Mouse (Mus musculus): ENCODE measurements around the gene Btd. TPM values are rescaled to one million over a fixed set of nuclear protein-coding genes. Genes with fewer than 3 reads are reported as not detected.
A peak's percentile ranks its signal among the peaks of the same experiment; 100 is the strongest.

Btd gene
- polyA plus RNA-seq, 2 experiments: 7.6 to 8.8 TPM

DNA sequence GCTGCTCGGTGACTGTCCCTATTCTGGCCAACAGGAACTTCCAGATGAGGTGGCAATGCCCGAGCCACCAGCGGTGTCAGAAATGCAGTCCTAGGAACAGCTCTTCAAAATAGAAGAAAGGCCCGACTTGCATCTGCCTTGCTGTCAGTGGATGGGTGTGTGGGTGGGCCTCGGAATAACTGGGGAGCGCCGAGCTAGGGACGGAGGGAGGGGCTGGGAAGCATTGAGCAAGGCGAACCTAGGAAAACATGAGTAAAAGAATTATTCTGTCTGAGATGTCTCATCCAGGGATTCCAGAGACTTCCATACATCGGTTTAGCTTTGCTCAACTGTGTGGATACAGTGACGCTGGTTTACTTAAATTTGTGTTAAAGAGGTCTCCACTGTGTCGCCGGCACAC lies 27.5 kb downstream of the Btd start:
- TF ChIP-seq CTCF (IDR thresholded peaks at IDR 0.05; ENCODE audit: low read depth): no peak
- no peak for TF ChIP-seq EP300 (IDR thresholded peaks at IDR 0.05; ENCODE audit: low read depth)
- no peaks in the 10 kb centered on the region for H3K27me3 ChIP-seq (ENCODE audit: control insufficient read depth, insufficient read depth, low read length)
- H3K4me2 ChIP-seq (ENCODE audit: low read depth): no peak overlapping the region
- 68% methylated on average over 13 of the region's 13 CpGs for WGBS (ENCODE audit: insufficient replicate concordance)
- no peak overlapping the region for H3K27ac ChIP-seq
- H3K9ac ChIP-seq (replicated peaks): no peak overlapping the region
- no peaks in the 10 kb centered on the region for H3K9me3 ChIP-seq (ENCODE audit: control insufficient read depth, low read length)
- H3K36me3 ChIP-seq (replicated peaks; ENCODE audit: control insufficient read depth, insufficient read depth, low read depth): no peaks in the 10 kb centered on the region
- H3K4me3 ChIP-seq (ENCODE audit: insufficient read depth in 1 of 2, low read depth in 2 of 2, low read length in 2 of 2): no peak overlapping the region
- DNase-seq (ENCODE audit: low read depth in 3 of 3, low spot score in 3 of 3): no peak
- H3K4me1 ChIP-seq (replicated peaks; ENCODE audit: control insufficient read depth in 2 of 2, insufficient read depth in 2 of 2, low read length in 1 of 2): peaks cover 0 to 29% of the 10 kb centered on the region in 2 experiments; a peak in 2 of 4 replicates
- no peak for ATAC-seq (ENCODE audit: insufficient read depth)

DNA sequence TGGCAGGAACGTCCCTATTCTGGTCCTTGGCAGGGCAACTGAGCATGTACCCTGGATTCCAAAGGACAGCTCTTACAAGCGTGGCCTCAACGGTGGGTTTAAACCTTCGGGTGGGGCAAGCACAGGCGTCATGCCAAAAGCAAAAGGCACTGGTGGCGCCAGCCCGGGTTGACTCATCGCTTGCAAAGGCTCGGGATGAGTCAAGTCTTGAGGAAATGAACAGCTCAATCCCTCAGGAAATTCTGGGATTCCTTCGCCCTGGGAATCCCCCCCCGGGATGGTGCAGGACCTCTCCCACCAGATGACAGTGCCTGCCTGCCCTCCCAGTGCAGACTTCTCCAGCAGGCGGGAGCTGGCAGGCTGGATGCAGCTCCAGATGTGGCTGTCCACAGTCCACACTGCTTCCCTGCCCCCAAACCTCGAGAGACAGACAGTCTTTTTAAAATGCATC lies 28.4 kb downstream of the Btd start:
- H3K27ac ChIP-seq: no peak overlapping the region

DNA sequence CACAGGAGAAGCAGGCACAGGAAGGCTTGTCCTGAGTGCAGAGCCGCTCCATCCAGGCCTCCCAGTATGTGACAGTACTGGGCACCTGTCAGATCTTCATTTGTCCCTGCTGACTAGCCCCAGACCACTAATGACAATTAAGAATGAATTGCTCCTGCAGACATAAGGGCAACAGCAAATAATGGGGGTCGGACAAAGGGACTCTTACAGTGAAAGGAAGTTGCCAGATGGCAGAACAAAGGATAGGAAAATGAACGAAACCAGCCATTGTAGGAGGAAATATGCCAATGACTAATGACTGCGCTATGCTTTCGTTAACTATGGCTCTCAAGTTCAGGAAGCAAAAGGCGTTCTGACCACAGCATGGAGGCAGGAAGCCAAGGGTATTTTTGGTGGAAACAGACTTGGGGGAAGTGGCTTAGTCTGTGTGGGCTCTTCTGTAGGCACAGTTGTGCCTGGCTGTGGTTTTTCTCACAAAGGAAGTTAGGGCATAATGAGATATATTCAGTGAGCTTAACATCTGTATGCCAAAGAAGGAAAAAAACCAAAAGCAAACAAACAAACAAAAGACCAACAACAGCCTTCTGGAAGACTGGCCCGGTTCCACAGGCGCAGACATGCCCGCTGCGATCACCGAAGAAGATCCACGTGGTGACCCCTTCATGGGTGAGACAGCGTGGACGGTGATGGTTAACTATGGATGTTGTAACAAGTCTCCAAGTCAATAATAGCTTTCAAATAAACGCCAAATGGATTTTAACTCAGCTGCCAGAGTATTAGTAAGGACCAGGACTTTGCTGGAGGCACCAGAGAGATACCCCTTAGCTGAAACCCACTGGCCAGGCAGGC lies 29.0 kb downstream of the Btd start:
- Histone ChIP-seq H3K9me3 (ENCODE audit: control insufficient read depth, low read length) (no peaks in the 10 kb centered on the region), H3K9ac (replicated peaks) (no peak overlapping the region), H3K4me2 (ENCODE audit: low read depth) (0 out of 2 replicates have a peak overlapping the region, but pooled peaks have one; percentile 22), H3K27ac (no peak overlapping the region), H3K4me3 (ENCODE audit: insufficient read depth in 1 of 2, low read depth in 2 of 2, low read length in 2 of 2) (no peak overlapping the region), H3K36me3 (replicated peaks; ENCODE audit: control insufficient read depth, insufficient read depth, low read depth) (no peaks in the 10 kb centered on the region), H3K4me1 (replicated peaks; ENCODE audit: control insufficient read depth in 2 of 2, insufficient read depth in 2 of 2, low read length in 1 of 2) (peaks cover 0 to 16% of the 10 kb centered on the region in 2 experiments; a peak in 2 of 4 replicates), H3K27me3 (ENCODE audit: control insufficient read depth, insufficient read depth, low read length) (no peaks in the 10 kb centered on the region)
- TF ChIP-seq EP300 (IDR thresholded peaks at IDR 0.05; ENCODE audit: low read depth) (no peak), CTCF (IDR thresholded peaks at IDR 0.05; ENCODE audit: low read depth) (no peak)
- DNase-seq (ENCODE audit: low read depth in 3 of 3, low spot score in 3 of 3) (no peak), ATAC-seq (ENCODE audit: insufficient read depth) (no peak)
- 27% methylated on average over 15 of the region's 15 CpGs for WGBS (ENCODE audit: insufficient replicate concordance)

More for the DNA sequence above, 28.4 kb downstream of the Btd start:
- H3K4me3 ChIP-seq (ENCODE audit: insufficient read depth in 1 of 2, low read depth in 2 of 2, low read length in 2 of 2): no peak overlapping the region
- H3K4me1 ChIP-seq (replicated peaks; ENCODE audit: control insufficient read depth in 2 of 2, insufficient read depth in 2 of 2, low read length in 1 of 2): peaks cover 0 to 22% of the 10 kb centered on the region in 2 experiments; a peak in 2 of 4 replicates
- no peaks in the 10 kb centered on the region for H3K27me3 ChIP-seq (ENCODE audit: control insufficient read depth, insufficient read depth, low read length)
- no peak overlapping the region for H3K9ac ChIP-seq (replicated peaks)
- TF ChIP-seq EP300 (IDR thresholded peaks at IDR 0.05; ENCODE audit: low read depth) (no peak), CTCF (IDR thresholded peaks at IDR 0.05; ENCODE audit: low read depth) (no peak)
- WGBS (ENCODE audit: insufficient replicate concordance): 29% methylated on average over 13 of the region's 13 CpGs
- no peaks in the 10 kb centered on the region for H3K9me3 ChIP-seq (ENCODE audit: control insufficient read depth, low read length)
- ATAC-seq (ENCODE audit: insufficient read depth): no peak
- no peaks in the 10 kb centered on the region for H3K36me3 ChIP-seq (replicated peaks; ENCODE audit: control insufficient read depth, insufficient read depth, low read depth)
- H3K4me2 ChIP-seq (ENCODE audit: low read depth): 0 out of 2 replicates have a peak overlapping the region, but pooled peaks have one; percentile 22
- DNase-seq (ENCODE audit: low read depth in 3 of 3, low spot score in 3 of 3): no peak

DNA sequence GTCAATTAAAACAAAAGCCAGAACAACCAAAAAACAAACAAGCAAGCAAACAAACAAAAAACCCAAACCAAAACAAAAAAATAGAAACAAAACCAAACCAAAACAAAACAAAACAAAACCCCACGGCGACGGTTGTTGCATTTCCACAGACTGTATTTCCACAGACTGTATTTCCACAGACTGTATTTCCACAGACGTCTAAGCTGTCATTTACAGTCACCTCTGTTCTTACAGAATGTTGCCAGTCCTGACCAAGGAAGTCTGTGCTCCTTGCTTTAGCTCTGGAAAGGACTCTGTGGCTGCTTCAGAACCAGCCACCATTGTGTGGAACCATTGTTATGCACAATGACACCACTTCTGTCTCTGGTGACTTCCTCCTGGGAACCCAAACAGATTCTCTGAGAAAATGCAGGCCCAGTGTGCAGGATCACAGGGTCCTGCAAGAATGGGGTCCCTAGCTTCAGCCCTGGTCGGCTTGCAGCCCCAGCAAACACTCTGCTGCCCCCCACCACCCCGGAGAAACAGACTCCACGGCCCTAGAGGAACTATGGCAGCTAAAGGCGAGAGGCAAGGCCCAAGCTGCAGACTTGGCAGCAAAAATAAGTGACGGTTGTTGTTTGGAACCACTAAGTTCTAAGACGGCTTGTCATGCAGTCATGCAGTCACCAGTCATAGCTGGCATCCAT lies 30.9 kb downstream of the Btd start:
- Histone ChIP-seq H3K4me1 (replicated peaks; ENCODE audit: control insufficient read depth in 2 of 2, insufficient read depth in 2 of 2, low read length in 1 of 2) (peaks cover 0 to 11% of the 10 kb centered on the region in 2 experiments; a peak in 2 of 4 replicates), H3K27ac (no peak overlapping the region), H3K27me3 (ENCODE audit: control insufficient read depth, insufficient read depth, low read length) (no peaks in the 10 kb centered on the region), H3K36me3 (replicated peaks; ENCODE audit: control insufficient read depth, insufficient read depth, low read depth) (no peaks in the 10 kb centered on the region), H3K9ac (replicated peaks) (no peak overlapping the region), H3K4me3 (ENCODE audit: insufficient read depth in 1 of 2, low read depth in 2 of 2, low read length in 2 of 2) (no peak overlapping the region), H3K4me2 (ENCODE audit: low read depth) (no peak overlapping the region), H3K9me3 (ENCODE audit: control insufficient read depth, low read length) (no peaks in the 10 kb centered on the region)
- TF ChIP-seq CTCF (IDR thresholded peaks at IDR 0.05; ENCODE audit: low read depth) (no peak), EP300 (IDR thresholded peaks at IDR 0.05; ENCODE audit: low read depth) (no peak)
- WGBS (ENCODE audit: insufficient replicate concordance): 47% methylated on average over 10 of the region's 10 CpGs
- ATAC-seq (ENCODE audit: insufficient read depth) (no peak), DNase-seq (ENCODE audit: low read depth in 3 of 3, low spot score in 3 of 3) (no peak)

DNA sequence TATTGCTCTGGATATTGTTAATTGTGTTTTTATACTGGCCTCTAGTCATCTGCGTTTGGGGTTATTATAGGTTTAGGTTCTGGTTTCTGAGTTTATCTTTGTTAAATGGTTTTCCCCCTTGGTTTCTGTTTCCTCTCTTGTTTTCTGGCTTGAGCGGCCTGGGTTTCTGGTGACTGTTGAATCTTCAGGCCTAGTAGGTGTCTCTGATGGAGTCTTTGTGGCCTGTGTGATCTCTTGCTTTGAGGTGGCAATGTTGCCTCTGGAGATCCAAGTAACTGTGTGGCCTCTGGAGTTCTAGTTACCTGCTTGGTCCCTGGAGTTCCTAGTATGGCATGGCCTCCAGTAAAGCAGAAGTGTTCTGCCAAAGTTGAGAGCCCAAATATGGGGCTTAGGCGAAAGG lies 39.8 kb downstream of the Btd start:
- H3K27me3 ChIP-seq (ENCODE audit: control insufficient read depth, insufficient read depth, low read length): no peaks in the 10 kb centered on the region
- H3K4me1 ChIP-seq (replicated peaks; ENCODE audit: control insufficient read depth in 2 of 2, insufficient read depth in 2 of 2, low read length in 1 of 2): peaks cover 0 to 14% of the 10 kb centered on the region in 2 experiments; a peak in 2 of 4 replicates
- H3K4me2 ChIP-seq (ENCODE audit: low read depth): no peak overlapping the region
- H3K36me3 ChIP-seq (replicated peaks; ENCODE audit: control insufficient read depth, insufficient read depth, low read depth): no peaks in the 10 kb centered on the region
- H3K9ac ChIP-seq (replicated peaks): no peak overlapping the region
- WGBS (ENCODE audit: insufficient replicate concordance): 59% methylated on average over 3 of the region's 3 CpGs
- H3K9me3 ChIP-seq (ENCODE audit: control insufficient read depth, low read length): no peaks in the 10 kb centered on the region
- no peak overlapping the region for H3K4me3 ChIP-seq (ENCODE audit: insufficient read depth in 1 of 2, low read depth in 2 of 2, low read length in 2 of 2)
- no peak overlapping the region for H3K27ac ChIP-seq
- ATAC-seq (ENCODE audit: insufficient read depth): no peak
- no peak for TF ChIP-seq EP300 (IDR thresholded peaks at IDR 0.05; ENCODE audit: low read depth)
- no peak for TF ChIP-seq CTCF (IDR thresholded peaks at IDR 0.05; ENCODE audit: low read depth)
- DNase-seq (ENCODE audit: low read depth in 3 of 3, low spot score in 3 of 3): no peak
